Mouse (Mus musculus) small intestine, adult 2 months (tissue): Measurements from ENCODE around the gene Scarb1. TPM values are rescaled to one million over a fixed set of nuclear protein-coding genes. Genes with fewer than 3 reads are reported as not detected.

Experiments
- H3K27ac ChIP-seq: fragments of 200-500 bp; 2 replicates; pipeline ENCODE4 v1.5.1; 2012; ENCODE audit warnings: low read depth, low read length, control low read depth, inconsistent platforms; ENCODE audit not compliant: insufficient read depth
- H3K27me3 ChIP-seq: fragments of 200-500 bp; 2 replicates; pipeline ENCODE4 v1.6.1; 2012; ENCODE audit warnings: mild to moderate bottlenecking, moderate library complexity, low read length, inconsistent platforms; ENCODE audit not compliant: control insufficient read depth, insufficient read depth
- H3K36me3 ChIP-seq: fragments of 200-500 bp; 2 replicates; pipeline ENCODE4 v1.6.1; 2012; ENCODE audit warnings: mild to moderate bottlenecking, low read length, control low read depth, inconsistent platforms; ENCODE audit not compliant: control insufficient read depth, insufficient read depth
- H3K4me1 ChIP-seq: fragments of 200-500 bp; 2 replicates; pipeline ENCODE4 v1.6.1; 2012; ENCODE audit warnings: low read length, inconsistent platforms, mixed read lengths; ENCODE audit not compliant: control insufficient read depth, insufficient read depth, insufficient read length
- H3K4me3 ChIP-seq: fragments of 200-500 bp; 2 replicates; pipeline ENCODE4 v1.5.1; 2012; ENCODE audit warnings: low read depth, mild to moderate bottlenecking, control low read depth, inconsistent platforms, low read length, moderate library complexity
- CTCF ChIP-seq: fragments of 200-500 bp; IDR thresholded peaks from 2 replicates; pipeline ENCODE4 v1.5.1; 2012; ENCODE audit warnings: low read depth, mild to moderate bottlenecking, control low read depth, inconsistent platforms, low read length, moderate library complexity, mixed read lengths; ENCODE audit not compliant: insufficient replicate concordance, insufficient read length; ENCODE audit errors: extremely low read depth
- POLR2A ChIP-seq: fragments of 200-500 bp; IDR thresholded peaks from 2 replicates; pipeline ENCODE4 v1.6.1; 2012; ENCODE audit warnings: low read depth, mild to moderate bottlenecking, control low read depth, inconsistent platforms, low read length, moderate library complexity
- WGBS: fragments of 180-500 bp; shearing (Covaris S2); methylation state at CpG from one replicate; pipeline ENCODE4 v1.1.7; 2018; 5-methylcytosine and 5-hydroxymethylcytosine counted together
- polyA plus RNA-seq: library from polyadenylated mRNA; depleted of rRNA; stranded (reverse); fragments of >200 nt; gene quantifications from 2 replicates; pipeline ENCODE4 v1.2.3, GENCODE M21; 2012

Gene Scarb1
- polyA plus RNA-seq, 1 experiment: 19.4 TPM

DNA sequence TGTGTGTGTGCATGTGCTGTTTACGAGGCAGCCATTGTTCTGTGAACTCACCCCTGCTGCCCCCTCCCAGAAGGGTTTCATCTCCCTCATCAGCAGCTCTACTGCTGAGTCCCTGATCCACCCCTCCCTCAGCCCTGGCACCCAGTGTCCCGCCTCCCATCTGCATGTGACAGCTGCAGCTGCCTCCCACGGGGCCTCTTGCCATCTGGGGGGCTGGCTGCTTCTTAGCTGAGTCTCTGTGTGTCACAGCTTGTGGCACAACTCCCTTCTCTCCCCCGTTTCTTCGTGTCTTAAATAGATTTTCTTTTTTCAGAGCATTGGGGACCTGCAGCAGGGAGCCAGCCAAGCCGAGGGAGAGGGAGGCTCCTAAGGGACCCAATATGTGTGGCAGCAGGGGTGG lies 97.0 kb downstream of the Scarb1 start:
- 64% methylated on average over 6 of the region's 6 CpGs for WGBS
- H3K27ac ChIP-seq: no peak overlapping the region
- 0 out of 2 replicates have a peak, but pooled peaks cover 4% of the 10 kb centered on the region for H3K4me1 ChIP-seq
- H3K36me3 ChIP-seq: no peaks in the 10 kb centered on the region
- TF ChIP-seq POLR2A (no peak), CTCF (no peak)
- H3K27me3 ChIP-seq: peaks cover 9% of the 10 kb centered on the region; the same call in 1 of the 2 replicates
- no peak overlapping the region for H3K4me3 ChIP-seq

- Histone ChIP-seq H3K4me1 (0 out of 2 replicates have a peak, but pooled peaks cover 4% of the 10 kb centered on the region), H3K27ac (no peak overlapping the region), H3K36me3 (no peaks in the 10 kb centered on the region), H3K27me3 (peaks cover 9% of the 10 kb centered on the region; the same call in 1 of the 2 replicates), H3K4me3 (no peak overlapping the region)
- TF ChIP-seq POLR2A: no peak
- no peak for TF ChIP-seq CTCF
- WGBS: 41% methylated on average over 7 of the region's 7 CpGs
Measured at GRCm38 (mm10) chr5:125242111-125242510, 98.8 kb downstream of the Scarb1 start.

- WGBS: 54% methylated on average over 6 of the region's 7 CpGs
- no peak overlapping the region for H3K27ac ChIP-seq
- TF ChIP-seq POLR2A: no peak
- no peak for TF ChIP-seq CTCF
Measured at GRCm38 (mm10) chr5:125241627-125242026, 99.3 kb downstream of the Scarb1 start.

GRCm38 (mm10) chr5:125240124-125240781 lies 100.6 kb downstream of the Scarb1 start:
- 21% methylated on average over 6 of the region's 6 CpGs for WGBS
- Histone ChIP-seq H3K36me3 (no peaks in the 10 kb centered on the region), H3K27me3 (0 out of 2 replicates have a peak, but pooled peaks cover 2% of the 10 kb centered on the region), H3K4me3 (no peak overlapping the region), H3K27ac (no peak overlapping the region), H3K4me1 (0 out of 2 replicates have a peak, but pooled peaks cover 2% of the 10 kb centered on the region)
- TF ChIP-seq POLR2A: no peak
- no peak for TF ChIP-seq CTCF

More at GRCm38 (mm10) chr5:125241627-125242026, 99.3 kb downstream of the Scarb1 start:
- no peaks in the 10 kb centered on the region for H3K36me3 ChIP-seq
- H3K4me3 ChIP-seq: no peak overlapping the region
- H3K4me1 ChIP-seq: 0 out of 2 replicates have a peak, but pooled peaks cover 4% of the 10 kb centered on the region
- H3K27me3 ChIP-seq: peaks cover 9% of the 10 kb centered on the region; the same call in 1 of the 2 replicates

DNA sequence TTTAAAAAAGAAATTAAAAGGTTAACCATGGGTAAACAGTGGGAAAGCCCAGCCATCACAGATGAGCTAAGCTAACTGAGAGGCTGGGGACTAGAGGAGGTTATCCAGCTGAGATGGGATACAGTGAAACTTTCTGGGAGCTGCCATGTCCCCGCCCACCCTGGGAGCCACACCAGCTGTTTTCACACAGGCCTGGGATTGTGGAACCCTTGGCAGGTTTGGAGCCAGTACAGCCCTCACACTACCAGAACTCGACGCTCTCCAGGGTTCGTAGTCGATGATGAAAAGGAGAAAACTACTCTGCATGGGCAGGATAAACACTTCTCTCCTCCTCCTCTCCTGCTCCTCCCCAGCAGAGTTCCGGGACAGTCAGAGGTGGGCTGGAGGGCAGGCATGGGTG lies 105.0 kb downstream of the Scarb1 start:
- H3K27ac ChIP-seq: no peak overlapping the region

DNA sequence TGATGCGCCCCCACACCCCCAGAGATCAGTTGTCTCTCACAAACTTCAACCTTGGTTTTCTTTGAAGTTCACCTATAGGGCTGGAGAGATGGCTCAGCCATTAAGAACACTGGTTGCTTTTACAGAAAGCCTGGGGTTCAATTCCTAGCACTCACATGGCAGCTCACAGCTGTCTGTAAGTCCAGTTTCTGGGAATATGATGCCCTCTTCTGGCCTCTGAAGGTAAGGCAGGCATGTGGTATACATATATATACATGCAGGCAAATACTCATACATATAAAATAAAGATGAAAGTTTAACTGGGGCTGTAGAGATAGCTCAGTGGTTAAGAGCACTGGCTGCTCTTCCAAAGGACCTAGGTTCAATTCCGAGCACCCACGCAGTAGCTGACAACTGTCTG lies 105.5 kb downstream of the Scarb1 start:
- no peaks in the 10 kb centered on the region for H3K4me1 ChIP-seq
- H3K27me3 ChIP-seq: 0 out of 2 replicates have a peak, but pooled peaks cover under 1% of the 10 kb centered on the region
- no peak overlapping the region for H3K27ac ChIP-seq
- 85% methylated on average over 3 of the region's 3 CpGs for WGBS
- no peak for TF ChIP-seq CTCF
- TF ChIP-seq POLR2A: no peak
- no peaks in the 10 kb centered on the region for H3K36me3 ChIP-seq
- H3K4me3 ChIP-seq: no peak overlapping the region

More for the DNA sequence above, 105.0 kb downstream of the Scarb1 start:
- Histone ChIP-seq H3K4me3 (no peak overlapping the region), H3K27me3 (0 out of 2 replicates have a peak, but pooled peaks cover 2% of the 10 kb centered on the region), H3K36me3 (no peaks in the 10 kb centered on the region), H3K4me1 (no peaks in the 10 kb centered on the region)
- WGBS: 41% methylated on average over 6 of the region's 6 CpGs
- TF ChIP-seq CTCF (no peak), POLR2A (no peak)

DNA sequence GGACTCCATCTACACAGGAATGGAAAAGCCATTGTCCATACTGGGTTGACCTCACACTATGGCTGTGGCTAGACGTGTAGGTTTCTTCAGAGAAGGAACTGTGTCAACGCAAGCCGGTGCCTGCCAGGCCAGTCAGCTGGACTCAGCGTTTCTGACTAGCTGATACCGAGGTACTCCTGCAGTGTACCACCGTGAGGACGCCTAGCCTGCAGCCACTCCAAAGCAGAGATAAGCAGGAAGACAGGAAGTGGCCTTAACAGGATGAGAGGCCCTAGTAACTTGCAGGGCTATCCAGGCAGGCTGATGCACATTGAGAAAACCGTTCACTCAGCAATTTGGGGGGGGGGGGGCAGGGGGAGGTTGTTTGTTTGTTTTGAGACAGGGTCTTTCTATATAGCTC lies 106.5 kb downstream of the Scarb1 start:
- H3K4me3 ChIP-seq: no peak overlapping the region
- H3K36me3 ChIP-seq: no peaks in the 10 kb centered on the region
- 50% methylated on average over 8 of the region's 8 CpGs for WGBS

GRCm38 (mm10) chr5:125233478-125233877 lies 107.4 kb downstream of the Scarb1 start:
- no peaks in the 10 kb centered on the region for H3K4me1 ChIP-seq
- no peaks in the 10 kb centered on the region for H3K36me3 ChIP-seq
- no peaks in the 10 kb centered on the region for H3K27me3 ChIP-seq
- H3K4me3 ChIP-seq: no peak overlapping the region
- 94% methylated on average over 1 of the region's 1 CpGs for WGBS
- no peak overlapping the region for H3K27ac ChIP-seq
- TF ChIP-seq POLR2A (no peak), CTCF (no peak)

More for the DNA sequence above, 106.5 kb downstream of the Scarb1 start:
- Histone ChIP-seq H3K27me3 (no peaks in the 10 kb centered on the region), H3K4me1 (no peaks in the 10 kb centered on the region), H3K27ac (no peak overlapping the region)
- TF ChIP-seq POLR2A: no peak
